Mouse (Mus musculus) ES-E14 (cell line): Measurements from ENCODE around the gene Smoc2.

ENCODE experiments used
- CHD2 ChIP-seq: IDR thresholded peaks from 2 replicates; pipeline ENCODE4 v1.6.1; 2014; ENCODE audit warnings: mild to moderate bottlenecking, low read depth, low read length, inconsistent platforms
- MAFK ChIP-seq: IDR thresholded peaks from 2 replicates; pipeline ENCODE4 v1.6.1; 2014; ENCODE audit warnings: mild to moderate bottlenecking, low read depth, low read length, inconsistent platforms; ENCODE audit not compliant: insufficient read depth

- no peak for TF ChIP-seq MAFK
- no peak for TF ChIP-seq CHD2
Measured at GRCm38 (mm10) chr17:14295146-14295545, 15.8 kb downstream of the Smoc2 start.
